Mouse (Mus musculus): ENCODE data around the gene 4933415A04Rik.

4933415A04Rik gene

GRCm38 (mm10) chr11:43586324-43587090 lies at the start of gene 4933415A04Rik:
TSS of gene 4933415A04Rik (plus strand) at chr11:43587040.
- Histone ChIP-seq H3K36me3 (ENCODE audit: insufficient read depth, low read length) (no peaks in the 10 kb centered on the region), H3K4me3 (replicated peaks; ENCODE audit: low read length) (peak within 1 kb of the TSS; percentile 70; the same call in 1 of the 2 replicates), H3K9me3 (ENCODE audit: low read length) (no peaks in the 10 kb centered on the region), H3K4me1 (replicated peaks; ENCODE audit: low read depth, low read length) (peaks cover 29% of the 10 kb centered on the region), H3K27me3 (ENCODE audit: insufficient read depth, low read length) (no peaks in the 10 kb centered on the region)
- TF ChIP-seq NANOG (IDR thresholded peaks at IDR 0.05; ENCODE audit: borderline replicate concordance, low read length) (no peak), POU5F1 (IDR thresholded peaks at IDR 0.05; ENCODE audit: borderline replicate concordance, low read length) (no peak), CTCF (conservative IDR thresholded peaks at IDR 0.05; ENCODE audit: low read length) (peak; percentile 67)

GRCm38 (mm10) chr11:43537074-43537473 lies 49.8 kb upstream of the 4933415A04Rik start:
- H3K36me3 ChIP-seq (ENCODE audit: insufficient read depth, low read length), result 0 out of 2 replicates have a peak, but pooled peaks cover 7% of the 10 kb centered on the region
- H3K9me3 ChIP-seq (ENCODE audit: low read length), result peaks cover 3% of the 10 kb centered on the region; the same call in 1 of the 2 replicates
- TF ChIP-seq NANOG (IDR thresholded peaks at IDR 0.05; ENCODE audit: borderline replicate concordance, low read length), result no peak
- TF ChIP-seq CTCF (conservative IDR thresholded peaks at IDR 0.05; ENCODE audit: low read length), result no peak
- TF ChIP-seq POU5F1 (IDR thresholded peaks at IDR 0.05; ENCODE audit: borderline replicate concordance, low read length), result no peak
- no peak overlapping the region for H3K4me3 ChIP-seq (replicated peaks; ENCODE audit: low read length)
- no peaks in the 10 kb centered on the region for H3K27me3 ChIP-seq (ENCODE audit: insufficient read depth, low read length)
- H3K4me1 ChIP-seq (replicated peaks; ENCODE audit: low read depth, low read length), result peaks cover 26% of the 10 kb centered on the region

- TF ChIP-seq NANOG (IDR thresholded peaks at IDR 0.05; ENCODE audit: borderline replicate concordance, low read length), result no peak
- TF ChIP-seq CTCF (conservative IDR thresholded peaks at IDR 0.05; ENCODE audit: low read length), result no peak
- no peak for TF ChIP-seq POU5F1 (IDR thresholded peaks at IDR 0.05; ENCODE audit: borderline replicate concordance, low read length)
- Histone ChIP-seq H3K27me3 (ENCODE audit: insufficient read depth, low read length) (peaks cover 4% of the 10 kb centered on the region; the same call in 1 of the 2 replicates), H3K9me3 (ENCODE audit: low read length) (peaks cover 3% of the 10 kb centered on the region; the same call in 1 of the 2 replicates), H3K4me3 (replicated peaks; ENCODE audit: low read length) (no peak overlapping the region), H3K36me3 (ENCODE audit: insufficient read depth, low read length) (no peaks in the 10 kb centered on the region), H3K4me1 (replicated peaks; ENCODE audit: low read depth, low read length) (peaks cover 25% of the 10 kb centered on the region)
These were observed 47.0 kb upstream of the 4933415A04Rik start for GRCm38 (mm10) chr11:43539863-43540262.

GRCm38 (mm10) chr11:43543711-43544466 lies 43.0 kb upstream of the 4933415A04Rik start:
- Histone ChIP-seq H3K4me3 (replicated peaks; ENCODE audit: low read length) (no peak overlapping the region), H3K9me3 (ENCODE audit: low read length) (peaks cover 3% of the 10 kb centered on the region; the same call in 1 of the 2 replicates), H3K27me3 (ENCODE audit: insufficient read depth, low read length) (peaks cover 5% of the 10 kb centered on the region; the same call in 1 of the 2 replicates), H3K36me3 (ENCODE audit: insufficient read depth, low read length) (no peaks in the 10 kb centered on the region), H3K4me1 (replicated peaks; ENCODE audit: low read depth, low read length) (peaks cover 40% of the 10 kb centered on the region)
- TF ChIP-seq NANOG (IDR thresholded peaks at IDR 0.05; ENCODE audit: borderline replicate concordance, low read length), result no peak
- TF ChIP-seq POU5F1 (IDR thresholded peaks at IDR 0.05; ENCODE audit: borderline replicate concordance, low read length), result no peak
- no peak for TF ChIP-seq CTCF (conservative IDR thresholded peaks at IDR 0.05; ENCODE audit: low read length)

GRCm38 (mm10) chr11:43544819-43545218 lies 42.0 kb upstream of the 4933415A04Rik start:
- Histone ChIP-seq H3K9me3 (ENCODE audit: low read length) (peaks cover 2% of the 10 kb centered on the region; the same call in 1 of the 2 replicates), H3K36me3 (ENCODE audit: insufficient read depth, low read length) (no peaks in the 10 kb centered on the region), H3K4me3 (replicated peaks; ENCODE audit: low read length) (no peak overlapping the region), H3K4me1 (replicated peaks; ENCODE audit: low read depth, low read length) (peaks cover 49% of the 10 kb centered on the region), H3K27me3 (ENCODE audit: insufficient read depth, low read length) (peaks cover 5% of the 10 kb centered on the region; the same call in 1 of the 2 replicates)
- TF ChIP-seq POU5F1 (IDR thresholded peaks at IDR 0.05; ENCODE audit: borderline replicate concordance, low read length) (no peak), NANOG (IDR thresholded peaks at IDR 0.05; ENCODE audit: borderline replicate concordance, low read length) (no peak), CTCF (conservative IDR thresholded peaks at IDR 0.05; ENCODE audit: low read length) (no peak)

GRCm38 (mm10) chr11:43545873-43546475 lies 40.9 kb upstream of the 4933415A04Rik start:
- TF ChIP-seq NANOG (IDR thresholded peaks at IDR 0.05; ENCODE audit: borderline replicate concordance, low read length) (no peak), POU5F1 (IDR thresholded peaks at IDR 0.05; ENCODE audit: borderline replicate concordance, low read length) (no peak)
- Histone ChIP-seq H3K4me3 (replicated peaks; ENCODE audit: low read length) (no peak overlapping the region), H3K4me1 (replicated peaks; ENCODE audit: low read depth, low read length) (peaks cover 44% of the 10 kb centered on the region), H3K27me3 (ENCODE audit: insufficient read depth, low read length) (peaks cover 5% of the 10 kb centered on the region; the same call in 1 of the 2 replicates), H3K36me3 (ENCODE audit: insufficient read depth, low read length) (no peaks in the 10 kb centered on the region), H3K9me3 (ENCODE audit: low read length) (no peaks in the 10 kb centered on the region)

- H3K4me3 ChIP-seq (replicated peaks; ENCODE audit: low read length), result no peak overlapping the region
- H3K9me3 ChIP-seq (ENCODE audit: low read length), result no peaks in the 10 kb centered on the region
- peaks cover 41% of the 10 kb centered on the region for H3K4me1 ChIP-seq (replicated peaks; ENCODE audit: low read depth, low read length)
- TF ChIP-seq CTCF (conservative IDR thresholded peaks at IDR 0.05; ENCODE audit: low read length), result no peak
- no peak for TF ChIP-seq POU5F1 (IDR thresholded peaks at IDR 0.05; ENCODE audit: borderline replicate concordance, low read length)
- no peak for TF ChIP-seq NANOG (IDR thresholded peaks at IDR 0.05; ENCODE audit: borderline replicate concordance, low read length)
- peaks cover 5% of the 10 kb centered on the region; the same call in 1 of the 2 replicates for H3K27me3 ChIP-seq (ENCODE audit: insufficient read depth, low read length)
- H3K36me3 ChIP-seq (ENCODE audit: insufficient read depth, low read length), result no peaks in the 10 kb centered on the region
These were observed 40.2 kb upstream of the 4933415A04Rik start for GRCm38 (mm10) chr11:43546678-43547077.

GRCm38 (mm10) chr11:43548148-43548547 lies 38.7 kb upstream of the 4933415A04Rik start:
- H3K27me3 ChIP-seq (ENCODE audit: insufficient read depth, low read length), result peaks cover 5% of the 10 kb centered on the region; the same call in 1 of the 2 replicates

More at GRCm38 (mm10) chr11:43548148-43548547, 38.7 kb upstream of the 4933415A04Rik start:
- no peak overlapping the region for H3K4me3 ChIP-seq (replicated peaks; ENCODE audit: low read length)
- no peaks in the 10 kb centered on the region for H3K36me3 ChIP-seq (ENCODE audit: insufficient read depth, low read length)
- no peak for TF ChIP-seq NANOG (IDR thresholded peaks at IDR 0.05; ENCODE audit: borderline replicate concordance, low read length)
- TF ChIP-seq CTCF (conservative IDR thresholded peaks at IDR 0.05; ENCODE audit: low read length), result no peak
- no peak for TF ChIP-seq POU5F1 (IDR thresholded peaks at IDR 0.05; ENCODE audit: borderline replicate concordance, low read length)
- peaks cover 41% of the 10 kb centered on the region for H3K4me1 ChIP-seq (replicated peaks; ENCODE audit: low read depth, low read length)
- H3K9me3 ChIP-seq (ENCODE audit: low read length), result no peaks in the 10 kb centered on the region
